Mouse (Mus musculus): ENCODE measurements around the gene Vti1a. TPM values are rescaled to one million over a fixed set of nuclear protein-coding genes. Genes with fewer than 3 reads are reported as not detected.
A peak's percentile ranks its signal among the peaks of the same experiment; 100 is the strongest.

The Vti1a gene
- polyA plus RNA-seq, 1 experiment from 2014 or later, result 27.8 TPM

GRCm38 (mm10) chr19:55292210-55292850 lies 23.8 kb upstream of the Vti1a start:
- no peak overlapping the region for H3K4me2 ChIP-seq
- H3K4me3 ChIP-seq, result no peak overlapping the region
- H3K9me3 ChIP-seq, result no peaks in the 10 kb centered on the region
- WGBS, result 90% methylated on average over 2 of the region's 2 CpGs
- peaks cover 69% of the 10 kb centered on the region for H3K36me3 ChIP-seq
- no peak for ATAC-seq (ENCODE audit: borderline replicate concordance, extremely low read depth, low FRiP score, low TSS enrichment)
- H3K27ac ChIP-seq, result no peak overlapping the region
- H3K27me3 ChIP-seq, result no peaks in the 10 kb centered on the region
- H3K9ac ChIP-seq, result no peak overlapping the region
- no peaks in the 10 kb centered on the region for H3K4me1 ChIP-seq

- Histone ChIP-seq H3K27ac (no peak overlapping the region), H3K36me3 (peaks cover 70% of the 10 kb centered on the region), H3K4me1 (no peaks in the 10 kb centered on the region), H3K27me3 (no peaks in the 10 kb centered on the region), H3K4me2 (no peak overlapping the region), H3K4me3 (no peak overlapping the region), H3K9me3 (no peaks in the 10 kb centered on the region), H3K9ac (no peak overlapping the region)
- 41% methylated on average over 4 of the region's 4 CpGs for WGBS
- ATAC-seq (ENCODE audit: borderline replicate concordance, extremely low read depth, low FRiP score, low TSS enrichment), result no peak
Observed at GRCm38 (mm10) chr19:55293175-55293574, 22.9 kb upstream of the Vti1a start.

DNA sequence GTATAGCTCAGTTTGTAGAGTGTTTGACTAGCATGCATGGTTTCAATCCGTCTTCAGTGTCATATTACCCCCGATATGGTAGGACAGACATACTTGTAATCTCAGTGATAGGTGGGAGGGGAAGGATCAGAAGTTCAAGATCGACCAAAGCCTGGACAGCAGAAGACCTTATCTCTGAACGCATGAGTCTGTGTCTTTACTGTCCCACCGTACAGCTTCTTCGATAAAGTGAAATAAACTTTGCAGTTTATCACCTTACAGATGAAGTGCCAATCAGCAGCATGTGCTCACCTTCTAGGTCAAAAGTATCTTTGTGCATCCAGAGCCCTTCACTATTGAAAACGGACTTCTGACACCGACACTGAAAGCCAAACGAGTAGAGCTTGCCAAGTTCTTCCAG lies 21.0 kb upstream of the Vti1a start:
- H3K9me3 ChIP-seq, result no peaks in the 10 kb centered on the region
- ATAC-seq (ENCODE audit: borderline replicate concordance, extremely low read depth, low FRiP score, low TSS enrichment), result no peak
- 73% methylated on average over 9 of the region's 9 CpGs for WGBS
- H3K36me3 ChIP-seq, result peaks cover 70% of the 10 kb centered on the region
- no peak overlapping the region for H3K4me3 ChIP-seq
- H3K4me1 ChIP-seq, result peaks cover 6% of the 10 kb centered on the region; the same call in 1 of the 2 replicates
- no peak overlapping the region for H3K4me2 ChIP-seq
- H3K27me3 ChIP-seq, result no peaks in the 10 kb centered on the region
- H3K9ac ChIP-seq, result no peak overlapping the region
- no peak overlapping the region for H3K27ac ChIP-seq

DNA sequence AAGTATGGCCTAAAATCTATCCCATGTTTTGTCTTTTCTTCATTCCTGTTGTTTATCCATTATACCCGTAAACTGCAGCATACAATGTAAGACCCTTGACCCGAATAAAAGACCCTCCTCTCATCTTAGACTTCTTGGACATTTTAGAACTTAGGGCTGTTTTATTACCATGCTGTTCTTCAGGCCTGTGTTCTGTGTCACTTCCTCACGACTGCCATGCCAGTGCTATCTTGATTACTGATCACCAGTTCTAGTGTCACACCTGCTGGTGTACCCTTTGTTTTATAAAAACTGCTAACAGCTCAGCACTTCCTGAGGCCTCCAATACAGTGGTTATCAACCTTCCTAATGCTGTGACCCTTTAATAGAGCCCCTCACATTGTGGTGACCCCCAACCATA lies 20.5 kb upstream of the Vti1a start:
- H3K27ac ChIP-seq, result no peak overlapping the region
- H3K4me3 ChIP-seq, result no peak overlapping the region
- no peak overlapping the region for H3K9ac ChIP-seq
- no peak for ATAC-seq (ENCODE audit: borderline replicate concordance, extremely low read depth, low FRiP score, low TSS enrichment)
- H3K4me1 ChIP-seq, result peaks cover 9% of the 10 kb centered on the region; the same call in 1 of the 2 replicates
- peaks cover 66% of the 10 kb centered on the region for H3K36me3 ChIP-seq
- 77% methylated on average over 3 of the region's 3 CpGs for WGBS
- H3K9me3 ChIP-seq, result no peaks in the 10 kb centered on the region
- no peaks in the 10 kb centered on the region for H3K27me3 ChIP-seq
- no peak overlapping the region for H3K4me2 ChIP-seq

GRCm38 (mm10) chr19:55296301-55296700 lies 19.8 kb upstream of the Vti1a start:
- no peak overlapping the region for H3K9ac ChIP-seq
- no peaks in the 10 kb centered on the region for H3K27me3 ChIP-seq
- H3K27ac ChIP-seq, result no peak overlapping the region
- 95% methylated on average over 2 of the region's 2 CpGs for WGBS
- H3K36me3 ChIP-seq, result peaks cover 69% of the 10 kb centered on the region
- no peak overlapping the region for H3K4me2 ChIP-seq
- H3K4me3 ChIP-seq, result no peak overlapping the region
- no peaks in the 10 kb centered on the region for H3K9me3 ChIP-seq
- H3K4me1 ChIP-seq, result peaks cover 9% of the 10 kb centered on the region; the same call in 1 of the 2 replicates
- no peak for ATAC-seq (ENCODE audit: borderline replicate concordance, extremely low read depth, low FRiP score, low TSS enrichment)

DNA sequence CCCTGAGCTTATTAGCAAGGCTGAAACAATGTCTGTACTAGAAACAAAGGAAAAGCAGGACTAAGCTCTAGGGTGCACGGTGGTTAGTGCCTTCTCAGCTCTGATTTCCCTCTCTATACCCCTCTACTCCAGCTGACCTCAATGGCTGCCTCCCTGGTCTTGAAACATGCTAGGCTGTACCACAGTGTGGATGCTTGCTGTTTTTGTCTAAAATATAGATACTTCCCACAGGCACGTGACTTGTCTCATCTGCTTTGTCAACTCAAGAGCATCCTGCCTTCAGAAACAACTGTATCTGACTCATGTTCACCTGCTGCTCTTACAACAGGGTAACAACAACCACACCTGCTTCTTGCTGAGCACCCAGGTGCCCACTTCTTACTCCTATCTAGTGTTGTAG lies 18.6 kb upstream of the Vti1a start:
- Histone ChIP-seq H3K36me3 (peaks cover 77% of the 10 kb centered on the region), H3K27me3 (no peaks in the 10 kb centered on the region), H3K4me1 (peaks cover 9% of the 10 kb centered on the region; the same call in 1 of the 2 replicates), H3K4me2 (no peak overlapping the region), H3K27ac (no peak overlapping the region), H3K9me3 (no peaks in the 10 kb centered on the region), H3K4me3 (no peak overlapping the region), H3K9ac (no peak overlapping the region)
- 91% methylated on average over 2 of the region's 2 CpGs for WGBS
- no peak for ATAC-seq (ENCODE audit: borderline replicate concordance, extremely low read depth, low FRiP score, low TSS enrichment)

- Histone ChIP-seq H3K4me1 (peaks cover 9% of the 10 kb centered on the region; the same call in 1 of the 2 replicates), H3K4me3 (no peak overlapping the region), H3K27me3 (no peaks in the 10 kb centered on the region), H3K27ac (no peak overlapping the region), H3K9ac (no peak overlapping the region), H3K4me2 (no peak overlapping the region), H3K9me3 (no peaks in the 10 kb centered on the region), H3K36me3 (peaks cover 80% of the 10 kb centered on the region)
- WGBS, result 63% methylated on average over 5 of the region's 5 CpGs
- no peak for ATAC-seq (ENCODE audit: borderline replicate concordance, extremely low read depth, low FRiP score, low TSS enrichment)
Observed at GRCm38 (mm10) chr19:55297961-55298360, 18.1 kb upstream of the Vti1a start.

DNA sequence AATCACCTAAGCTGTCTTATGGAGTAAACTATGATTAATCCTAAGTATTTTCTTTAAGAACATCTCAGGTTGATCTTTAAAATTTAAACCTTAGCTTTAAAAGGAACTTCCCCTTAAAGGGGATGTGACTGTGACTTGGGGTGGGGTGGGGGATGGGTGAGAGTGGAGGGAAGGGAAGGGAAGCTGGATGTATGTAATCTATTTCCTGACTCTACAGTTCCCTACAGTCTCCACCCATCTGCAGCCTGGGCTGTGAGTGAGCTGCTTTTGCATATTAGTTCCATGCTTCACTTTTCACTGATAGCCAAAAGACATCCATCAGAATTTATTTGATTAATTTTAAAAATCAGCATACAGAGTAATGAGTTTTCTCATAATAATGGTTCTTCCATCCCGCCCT lies 16.7 kb upstream of the Vti1a start:
- peaks cover 9% of the 10 kb centered on the region; the same call in 1 of the 2 replicates for H3K4me1 ChIP-seq
- no peak for ATAC-seq (ENCODE audit: borderline replicate concordance, extremely low read depth, low FRiP score, low TSS enrichment)
- peaks cover 79% of the 10 kb centered on the region for H3K36me3 ChIP-seq
- 78% methylated on average over 1 of the region's 1 CpGs for WGBS
- H3K9me3 ChIP-seq, result no peaks in the 10 kb centered on the region
- no peak overlapping the region for H3K4me3 ChIP-seq
- H3K27ac ChIP-seq, result no peak overlapping the region
- no peaks in the 10 kb centered on the region for H3K27me3 ChIP-seq
- H3K9ac ChIP-seq, result no peak overlapping the region
- no peak overlapping the region for H3K4me2 ChIP-seq

DNA sequence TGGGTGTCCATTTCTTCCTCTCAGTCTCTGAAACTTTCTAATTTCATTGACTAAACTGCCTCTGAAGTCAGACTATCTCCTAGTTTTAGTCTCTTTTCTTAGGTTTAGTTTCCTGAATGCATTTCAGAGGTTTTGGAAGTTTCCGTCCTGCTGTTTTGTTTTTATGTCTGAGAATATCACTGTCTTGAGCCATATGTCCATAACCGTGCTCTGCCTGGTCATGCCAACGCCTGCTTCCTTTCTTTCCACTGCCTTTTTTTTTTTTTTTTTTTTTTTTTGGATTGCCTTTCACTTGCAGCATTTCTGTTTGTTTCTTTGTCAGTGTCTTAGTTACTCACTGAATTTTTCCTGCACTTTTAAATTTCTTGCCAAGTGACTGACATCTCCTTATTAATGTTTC lies 15.6 kb upstream of the Vti1a start:
- H3K4me2 ChIP-seq, result no peak overlapping the region
- no peaks in the 10 kb centered on the region for H3K9me3 ChIP-seq
- peaks cover 72% of the 10 kb centered on the region for H3K36me3 ChIP-seq
- peak overlapping the region; percentile 48 for H3K27ac ChIP-seq
- H3K27me3 ChIP-seq, result no peaks in the 10 kb centered on the region
- no peak for ATAC-seq (ENCODE audit: borderline replicate concordance, extremely low read depth, low FRiP score, low TSS enrichment)
- H3K4me3 ChIP-seq, result no peak overlapping the region
- H3K9ac ChIP-seq, result no peak overlapping the region
- 83% methylated on average over 3 of the region's 3 CpGs for WGBS
- peaks cover 9% of the 10 kb centered on the region; the same call in 1 of the 2 replicates for H3K4me1 ChIP-seq

DNA sequence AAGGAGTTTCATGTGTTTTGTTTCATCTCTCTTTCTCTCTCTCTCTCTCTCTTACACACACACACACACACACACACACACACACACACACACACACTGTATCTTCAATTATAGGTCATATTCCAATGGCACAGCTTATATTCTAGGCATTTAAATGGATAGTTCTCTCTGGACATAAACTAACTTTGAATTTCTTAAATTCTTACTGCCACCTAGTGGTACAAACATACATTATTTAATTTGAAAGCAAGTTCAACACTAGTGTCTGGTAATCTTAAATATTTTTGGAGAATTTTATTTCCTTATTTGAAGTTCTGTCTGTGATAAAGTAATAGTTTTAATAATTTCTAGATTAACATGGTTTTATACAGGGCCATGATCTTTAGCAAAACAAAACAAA lies 11.1 kb upstream of the Vti1a start:
- no peak overlapping the region for H3K4me2 ChIP-seq
- H3K9ac ChIP-seq, result no peak overlapping the region
- H3K27ac ChIP-seq, result no peak overlapping the region
- H3K4me1 ChIP-seq, result peaks cover 4% of the 10 kb centered on the region; the same call in 1 of the 2 replicates
- peaks cover 75% of the 10 kb centered on the region for H3K36me3 ChIP-seq
- no peak overlapping the region for H3K4me3 ChIP-seq
- no peaks in the 10 kb centered on the region for H3K27me3 ChIP-seq
- no peaks in the 10 kb centered on the region for H3K9me3 ChIP-seq
- no peak for ATAC-seq (ENCODE audit: borderline replicate concordance, extremely low read depth, low FRiP score, low TSS enrichment)

DNA sequence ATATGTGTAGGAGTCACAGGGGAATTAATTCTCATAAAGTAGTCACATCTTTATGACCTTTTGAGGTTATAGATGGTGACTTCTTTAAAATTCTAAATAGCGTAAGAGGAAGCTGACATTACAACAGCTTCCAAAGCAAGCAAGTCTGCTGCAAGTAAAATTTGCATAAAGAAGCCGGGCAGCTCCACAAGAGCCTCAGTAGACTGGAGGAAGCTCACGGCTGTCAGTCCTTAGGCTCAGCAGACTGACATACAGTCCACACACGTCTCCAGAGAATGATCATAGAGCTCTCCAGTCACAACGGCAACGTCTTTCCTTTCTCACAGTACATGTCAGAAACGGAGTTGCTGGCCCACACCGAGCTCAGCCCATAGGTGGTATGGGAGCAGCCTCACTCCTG lies 4.2 kb upstream of the Vti1a start:
- H3K9me3 ChIP-seq, result no peaks in the 10 kb centered on the region
- no peak overlapping the region for H3K9ac ChIP-seq
- WGBS, result 88% methylated on average over 8 of the region's 8 CpGs
- no peak overlapping the region for H3K4me3 ChIP-seq
- H3K4me2 ChIP-seq, result no peak overlapping the region
- H3K27ac ChIP-seq, result no peak overlapping the region
- H3K27me3 ChIP-seq, result no peaks in the 10 kb centered on the region
- H3K4me1 ChIP-seq, result peaks cover 25% of the 10 kb centered on the region
- peaks cover 50% of the 10 kb centered on the region for H3K36me3 ChIP-seq
- no peak for ATAC-seq (ENCODE audit: borderline replicate concordance, extremely low read depth, low FRiP score, low TSS enrichment)

DNA sequence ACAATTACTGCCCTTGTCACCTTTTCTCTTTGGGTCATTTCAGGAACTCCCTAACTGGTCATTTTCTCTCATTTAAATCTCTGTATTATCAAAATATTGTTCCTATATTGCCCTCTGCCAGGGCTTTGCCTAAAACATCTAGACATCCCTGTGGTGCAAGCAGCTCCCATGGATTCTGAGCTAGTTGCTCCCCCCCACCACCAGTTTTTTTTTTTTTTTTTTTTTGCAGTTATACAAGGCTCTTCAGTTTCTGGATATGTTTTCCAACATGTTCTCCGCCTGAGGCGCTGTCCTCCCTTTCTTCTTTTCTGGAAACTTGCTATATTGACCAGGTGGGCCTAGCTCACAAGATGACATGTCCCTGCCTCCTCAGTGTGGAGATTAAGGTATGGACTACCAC lies 2.4 kb upstream of the Vti1a start:
- H3K27ac ChIP-seq, result no peak overlapping the region
- no peaks in the 10 kb centered on the region for H3K9me3 ChIP-seq
- no peak for ATAC-seq (ENCODE audit: borderline replicate concordance, extremely low read depth, low FRiP score, low TSS enrichment)
- H3K27me3 ChIP-seq, result no peaks in the 10 kb centered on the region
- H3K9ac ChIP-seq, result no peak overlapping the region
- WGBS, result 95% methylated on average over 2 of the region's 2 CpGs
- peaks cover 34% of the 10 kb centered on the region for H3K4me1 ChIP-seq
- H3K4me2 ChIP-seq, result no peak overlapping the region
- no peak overlapping the region for H3K4me3 ChIP-seq
- peaks cover 34% of the 10 kb centered on the region for H3K36me3 ChIP-seq
